Mouse (Mus musculus): ENCODE measurements at regions not wholly inside any gene's neighbourhood (a gene's known extent, or its start where the extent isn't known, plus 50 kb on each side); places are given as distances from the start of the nearest gene placed in this dataset.

- ATAC-seq (ENCODE audit: insufficient read depth, low FRiP score, low TSS enrichment) (no peak), DNase-seq (ENCODE audit: low spot score) (no peak)
- no peak overlapping the region for H3K27ac ChIP-seq (ENCODE audit: low read depth, low read length)
- H3K4me3 ChIP-seq (ENCODE audit: low read depth, low read length) = no peak overlapping the region
- no peak overlapping the region for H3K4me2 ChIP-seq (ENCODE audit: low read depth)
- H3K9ac ChIP-seq (ENCODE audit: low read length) = no peak overlapping the region
- no peaks in the 10 kb centered on the region for H3K36me3 ChIP-seq (ENCODE audit: control insufficient read depth, insufficient read depth, low read length)
- no peaks in the 10 kb centered on the region for H3K9me3 ChIP-seq (ENCODE audit: control insufficient read depth, low read length)
- H3K4me1 ChIP-seq (ENCODE audit: control insufficient read depth, insufficient read depth, low read length) = no peaks in the 10 kb centered on the region
- H3K27me3 ChIP-seq (ENCODE audit: control insufficient read depth, insufficient read depth, low read length) = no peaks in the 10 kb centered on the region
- WGBS = 86% methylated on average over 7 of the region's 7 CpGs
These were observed 461.0 kb upstream of the Tenm4 start for GRCm38 (mm10) chr7:95710088-95710487.

DNA sequence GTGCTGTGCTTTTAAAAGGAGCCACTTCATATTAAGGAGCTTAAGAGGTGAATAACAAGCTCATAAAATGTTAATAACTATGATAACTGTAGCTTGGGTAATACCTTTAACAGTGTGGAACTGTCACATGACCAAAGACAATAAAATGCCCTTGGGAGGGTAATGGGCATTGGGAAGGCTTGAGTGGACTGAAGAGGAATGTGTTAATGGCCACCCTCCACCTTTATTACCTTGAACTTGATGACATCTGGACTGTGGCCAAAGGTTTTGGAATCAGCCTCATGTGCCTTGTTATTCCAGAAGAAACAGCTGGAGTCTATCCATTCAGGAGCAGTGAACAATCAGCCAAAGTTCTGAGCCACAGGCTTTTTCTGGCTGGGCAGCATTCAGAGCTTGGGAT is 451.0 kb upstream of the Tenm4 start:
- ATAC-seq (ENCODE audit: insufficient read depth, low FRiP score, low TSS enrichment) (no peak), DNase-seq (ENCODE audit: low spot score) (no peak)
- Histone ChIP-seq H3K9ac (ENCODE audit: low read length) (no peak overlapping the region), H3K27me3 (ENCODE audit: control insufficient read depth, insufficient read depth, low read length) (no peaks in the 10 kb centered on the region), H3K9me3 (ENCODE audit: control insufficient read depth, low read length) (no peaks in the 10 kb centered on the region), H3K4me2 (ENCODE audit: low read depth) (no peak overlapping the region), H3K4me3 (ENCODE audit: low read depth, low read length) (no peak overlapping the region), H3K4me1 (ENCODE audit: control insufficient read depth, insufficient read depth, low read length) (no peaks in the 10 kb centered on the region), H3K36me3 (ENCODE audit: control insufficient read depth, insufficient read depth, low read length) (no peaks in the 10 kb centered on the region), H3K27ac (ENCODE audit: low read depth, low read length) (no peak overlapping the region)

DNA sequence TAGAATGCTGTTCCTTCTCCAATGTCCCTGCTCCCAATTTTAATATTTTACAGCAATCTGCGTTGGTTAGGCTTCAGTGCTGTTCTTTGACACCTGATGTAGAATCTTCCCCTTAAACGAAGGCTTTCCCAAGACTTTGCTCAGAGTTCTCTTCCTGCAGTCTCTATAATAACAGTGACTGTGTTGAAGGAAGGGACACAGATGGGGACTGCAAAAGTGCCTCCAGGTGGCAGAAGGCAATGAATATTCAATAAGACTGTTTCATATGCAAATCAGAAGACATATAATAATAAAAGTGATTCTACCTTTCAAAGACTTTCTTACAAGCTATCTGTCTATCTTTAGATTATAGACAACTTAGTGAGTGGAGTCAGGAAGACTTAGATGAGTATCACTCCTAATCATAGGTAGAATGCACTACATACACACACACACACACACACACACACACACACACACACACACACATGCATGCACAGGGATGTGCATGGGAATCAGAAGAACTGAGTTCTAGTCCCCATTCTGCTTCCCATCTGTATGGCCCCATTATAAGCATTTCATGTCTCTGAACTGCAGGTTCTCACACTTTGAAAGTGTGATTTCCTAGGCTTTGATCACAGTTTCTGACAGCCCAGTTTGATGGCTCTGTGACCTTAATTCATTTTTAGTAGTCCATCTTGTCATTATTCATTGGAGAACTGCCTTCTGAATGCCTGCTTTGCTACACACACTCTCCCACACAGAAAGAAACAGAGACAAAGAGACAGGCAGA is 445.1 kb upstream of the Tenm4 start:
- H3K27me3 ChIP-seq (ENCODE audit: control insufficient read depth, insufficient read depth, low read length) = no peaks in the 10 kb centered on the region
- no peak overlapping the region for H3K4me2 ChIP-seq (ENCODE audit: low read depth)
- no peak for DNase-seq (ENCODE audit: low spot score)
- no peak for ATAC-seq (ENCODE audit: insufficient read depth, low FRiP score, low TSS enrichment)
- no peaks in the 10 kb centered on the region for H3K4me1 ChIP-seq (ENCODE audit: control insufficient read depth, insufficient read depth, low read length)
- no peak overlapping the region for H3K4me3 ChIP-seq (ENCODE audit: low read depth, low read length)
- no peak overlapping the region for H3K9ac ChIP-seq (ENCODE audit: low read length)
- WGBS = 78% methylated on average over 2 of the region's 2 CpGs
- no peak overlapping the region for H3K27ac ChIP-seq (ENCODE audit: low read depth, low read length)
- no peaks in the 10 kb centered on the region for H3K36me3 ChIP-seq (ENCODE audit: control insufficient read depth, insufficient read depth, low read length)
- no peaks in the 10 kb centered on the region for H3K9me3 ChIP-seq (ENCODE audit: control insufficient read depth, low read length)

DNA sequence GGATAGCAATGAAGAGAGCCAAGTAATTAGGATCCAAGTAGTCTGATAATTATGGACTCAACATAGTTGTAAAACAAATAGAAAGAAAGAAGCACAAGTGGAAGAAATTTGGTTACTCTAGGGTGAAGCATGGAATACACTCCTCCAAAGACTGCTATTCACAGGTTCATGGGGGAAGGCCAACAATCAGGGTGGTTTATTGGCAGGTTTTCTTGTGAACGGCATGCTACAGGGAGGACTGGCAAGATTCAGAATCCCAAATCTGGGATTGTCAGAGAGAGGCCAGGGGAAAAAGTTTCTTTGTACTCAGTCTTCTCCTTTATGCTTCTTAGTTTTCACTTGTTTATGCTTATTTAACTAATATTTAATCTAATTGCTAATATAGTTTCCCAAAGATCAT is 437.2 kb upstream of the Tenm4 start:
- H3K4me1 ChIP-seq (ENCODE audit: control insufficient read depth, insufficient read depth, low read length) = no peaks in the 10 kb centered on the region
- 80% methylated on average over 1 of the region's 1 CpGs for WGBS

GRCm38 (mm10) chr7:95734587-95734986 is 436.5 kb upstream of the Tenm4 start:
- no peak overlapping the region for H3K4me2 ChIP-seq (ENCODE audit: low read depth)
- no peak overlapping the region for H3K4me3 ChIP-seq (ENCODE audit: low read depth, low read length)
- no peak overlapping the region for H3K9ac ChIP-seq (ENCODE audit: low read length)
- 61% methylated on average over 5 of the region's 5 CpGs for WGBS
- H3K36me3 ChIP-seq (ENCODE audit: control insufficient read depth, insufficient read depth, low read length) = no peaks in the 10 kb centered on the region
- H3K9me3 ChIP-seq (ENCODE audit: control insufficient read depth, low read length) = no peaks in the 10 kb centered on the region
- H3K4me1 ChIP-seq (ENCODE audit: control insufficient read depth, insufficient read depth, low read length) = no peaks in the 10 kb centered on the region
- ATAC-seq (ENCODE audit: insufficient read depth, low FRiP score, low TSS enrichment) = no peak
- H3K27ac ChIP-seq (ENCODE audit: low read depth, low read length) = no peak overlapping the region
- H3K27me3 ChIP-seq (ENCODE audit: control insufficient read depth, insufficient read depth, low read length) = no peaks in the 10 kb centered on the region
- DNase-seq (ENCODE audit: low spot score) = no peak

More for the DNA sequence above, 437.2 kb upstream of the Tenm4 start:
- Histone ChIP-seq H3K9me3 (ENCODE audit: control insufficient read depth, low read length) (no peaks in the 10 kb centered on the region), H3K27me3 (ENCODE audit: control insufficient read depth, insufficient read depth, low read length) (no peaks in the 10 kb centered on the region), H3K4me2 (ENCODE audit: low read depth) (no peak overlapping the region), H3K9ac (ENCODE audit: low read length) (no peak overlapping the region), H3K27ac (ENCODE audit: low read depth, low read length) (no peak overlapping the region), H3K4me3 (ENCODE audit: low read depth, low read length) (no peak overlapping the region), H3K36me3 (ENCODE audit: control insufficient read depth, insufficient read depth, low read length) (no peaks in the 10 kb centered on the region)
- DNase-seq (ENCODE audit: low spot score) (no peak), ATAC-seq (ENCODE audit: insufficient read depth, low FRiP score, low TSS enrichment) (no peak)

- H3K9me3 ChIP-seq (ENCODE audit: control insufficient read depth, low read length) = no peaks in the 10 kb centered on the region
- H3K27ac ChIP-seq (ENCODE audit: low read depth, low read length) = no peak overlapping the region
- DNase-seq (ENCODE audit: low spot score) = no peak
- no peaks in the 10 kb centered on the region for H3K27me3 ChIP-seq (ENCODE audit: control insufficient read depth, insufficient read depth, low read length)
- H3K9ac ChIP-seq (ENCODE audit: low read length) = no peak overlapping the region
- H3K4me2 ChIP-seq (ENCODE audit: low read depth) = no peak overlapping the region
- no peaks in the 10 kb centered on the region for H3K4me1 ChIP-seq (ENCODE audit: control insufficient read depth, insufficient read depth, low read length)
- H3K36me3 ChIP-seq (ENCODE audit: control insufficient read depth, insufficient read depth, low read length) = no peaks in the 10 kb centered on the region
- ATAC-seq (ENCODE audit: insufficient read depth, low FRiP score, low TSS enrichment) = no peak
- H3K4me3 ChIP-seq (ENCODE audit: low read depth, low read length) = no peak overlapping the region
These were observed 434.3 kb upstream of the Tenm4 start for GRCm38 (mm10) chr7:95736716-95737115.

- Histone ChIP-seq H3K9ac (ENCODE audit: low read length) (no peak overlapping the region), H3K4me1 (ENCODE audit: control insufficient read depth, insufficient read depth, low read length) (no peaks in the 10 kb centered on the region), H3K4me3 (ENCODE audit: low read depth, low read length) (no peak overlapping the region), H3K4me2 (ENCODE audit: low read depth) (no peak overlapping the region), H3K27ac (ENCODE audit: low read depth, low read length) (no peak overlapping the region), H3K36me3 (ENCODE audit: control insufficient read depth, insufficient read depth, low read length) (no peaks in the 10 kb centered on the region), H3K9me3 (ENCODE audit: control insufficient read depth, low read length) (no peaks in the 10 kb centered on the region), H3K27me3 (ENCODE audit: control insufficient read depth, insufficient read depth, low read length) (no peaks in the 10 kb centered on the region)
- ATAC-seq (ENCODE audit: insufficient read depth, low FRiP score, low TSS enrichment) (no peak), DNase-seq (ENCODE audit: low spot score) (no peak)
- WGBS = 67% methylated on average over 2 of the region's 2 CpGs
These were observed 432.3 kb upstream of the Tenm4 start for GRCm38 (mm10) chr7:95738725-95739245.

DNA sequence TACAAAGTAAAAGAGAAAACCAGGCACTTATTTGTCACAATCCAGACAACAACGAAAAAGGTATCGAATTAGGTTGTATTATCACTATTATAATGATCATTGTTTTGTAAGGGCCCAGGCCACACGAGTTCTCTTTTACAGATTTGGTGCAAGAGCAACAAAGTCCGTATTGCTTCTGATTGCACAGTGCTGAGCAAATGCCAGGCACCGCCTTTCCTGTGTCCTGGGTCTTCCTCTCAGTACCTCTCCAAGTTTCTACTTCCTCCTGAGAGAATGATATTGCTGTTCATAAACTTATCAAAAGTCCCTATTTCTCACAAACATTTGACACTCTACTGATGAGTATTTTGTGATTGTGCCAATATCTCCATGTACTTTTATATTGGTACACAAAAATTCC is 431.3 kb upstream of the Tenm4 start:
- no peak overlapping the region for H3K27ac ChIP-seq (ENCODE audit: low read depth, low read length)
- no peaks in the 10 kb centered on the region for H3K4me1 ChIP-seq (ENCODE audit: control insufficient read depth, insufficient read depth, low read length)
- no peak for ATAC-seq (ENCODE audit: insufficient read depth, low FRiP score, low TSS enrichment)
- DNase-seq (ENCODE audit: low spot score) = no peak
- H3K4me3 ChIP-seq (ENCODE audit: low read depth, low read length) = no peak overlapping the region
- H3K9ac ChIP-seq (ENCODE audit: low read length) = no peak overlapping the region
- WGBS = 89% methylated on average over 5 of the region's 5 CpGs
- no peaks in the 10 kb centered on the region for H3K9me3 ChIP-seq (ENCODE audit: control insufficient read depth, low read length)
- no peaks in the 10 kb centered on the region for H3K36me3 ChIP-seq (ENCODE audit: control insufficient read depth, insufficient read depth, low read length)
- H3K4me2 ChIP-seq (ENCODE audit: low read depth) = no peak overlapping the region
- H3K27me3 ChIP-seq (ENCODE audit: control insufficient read depth, insufficient read depth, low read length) = no peaks in the 10 kb centered on the region

DNA sequence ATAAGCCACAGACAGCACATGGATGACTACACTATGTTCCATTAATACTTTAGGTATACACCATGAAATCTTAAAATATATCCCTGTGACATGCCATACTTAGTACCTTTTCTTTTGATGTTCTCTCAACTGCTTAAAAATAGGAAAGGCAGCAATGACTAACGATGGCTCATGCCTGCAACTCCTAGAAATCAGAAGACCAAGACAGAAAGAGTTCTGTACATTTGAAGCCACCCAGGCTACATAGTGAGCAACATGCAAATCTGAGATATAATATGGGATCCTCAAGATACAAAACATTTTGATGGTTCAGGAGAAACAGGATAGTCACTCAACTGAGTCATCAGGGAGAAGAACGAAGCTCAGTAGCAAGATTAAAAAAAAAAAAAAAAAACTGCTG is 412.7 kb upstream of the Tenm4 start:
- no peak for ATAC-seq (ENCODE audit: insufficient read depth, low FRiP score, low TSS enrichment)
- H3K36me3 ChIP-seq (ENCODE audit: control insufficient read depth, insufficient read depth, low read length) = no peaks in the 10 kb centered on the region
- 79% methylated on average over 2 of the region's 2 CpGs for WGBS

More for the DNA sequence above, 412.7 kb upstream of the Tenm4 start:
- H3K27ac ChIP-seq (ENCODE audit: low read depth, low read length) = no peak overlapping the region
- H3K4me1 ChIP-seq (ENCODE audit: control insufficient read depth, insufficient read depth, low read length) = no peaks in the 10 kb centered on the region
- no peak overlapping the region for H3K4me3 ChIP-seq (ENCODE audit: low read depth, low read length)
- H3K9ac ChIP-seq (ENCODE audit: low read length) = no peak overlapping the region
- H3K9me3 ChIP-seq (ENCODE audit: control insufficient read depth, low read length) = no peaks in the 10 kb centered on the region
- H3K27me3 ChIP-seq (ENCODE audit: control insufficient read depth, insufficient read depth, low read length) = no peaks in the 10 kb centered on the region
- H3K4me2 ChIP-seq (ENCODE audit: low read depth) = no peak overlapping the region
- DNase-seq (ENCODE audit: low spot score) = no peak
